Mouse (Mus musculus): ENCODE results near the gene Sumf1. TPM values are rescaled to one million over a fixed set of nuclear protein-coding genes. Genes with fewer than 3 reads are reported as not detected.

Sumf1 gene
- polyA plus RNA-seq, 1 experiment from 2014 or later = 7.7 TPM

DNA sequence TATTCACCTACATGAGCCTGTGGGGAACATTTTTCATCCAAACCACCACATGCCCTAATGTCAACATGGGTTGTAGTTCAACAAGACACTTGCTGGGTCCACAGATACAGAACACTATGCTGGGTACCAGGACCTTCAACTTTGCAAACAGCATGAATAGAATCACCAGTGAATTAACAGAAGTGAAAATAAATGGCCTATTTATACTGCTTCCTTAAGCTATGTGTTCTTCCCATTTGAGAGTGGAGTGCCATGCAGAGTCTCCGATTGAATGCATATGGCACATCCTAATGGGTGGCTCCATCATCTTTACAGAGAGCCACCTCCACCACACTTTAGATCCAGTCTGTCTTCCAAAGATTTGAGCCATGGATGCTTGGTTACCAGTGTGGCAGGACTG lies 5.3 kb upstream of the Sumf1 start:
- WGBS (ENCODE audit: insufficient replicate concordance) = 58% methylated on average over 1 of the region's 1 CpGs

DNA sequence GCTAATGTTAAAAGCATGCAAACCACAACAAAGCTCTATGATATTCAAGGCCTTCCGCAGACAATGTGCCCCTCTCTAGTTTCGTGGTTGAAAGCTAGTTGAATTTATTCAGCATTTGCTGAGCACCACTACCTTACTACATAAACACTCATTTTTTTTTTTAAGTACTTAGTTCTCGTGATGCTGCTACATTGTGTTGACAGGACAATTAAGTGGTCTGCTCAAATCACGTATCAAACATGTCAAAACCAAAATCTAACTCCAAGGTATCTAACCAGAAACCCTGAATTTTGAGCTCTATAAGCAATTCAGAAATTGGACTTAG lies 265 bp upstream of the Sumf1 start:
- Histone ChIP-seq H3K4me1 (ENCODE audit: control insufficient read depth, low read depth, low read length) (peaks cover 8% of the 10 kb centered on the region), H3K4me2 (ENCODE audit: low read depth, low read length) (peak overlapping the region; percentile 84), H3K36me3 (ENCODE audit: control insufficient read depth, insufficient read depth) (no peaks in the 10 kb centered on the region), H3K27me3 (ENCODE audit: control insufficient read depth, insufficient read depth, low read depth, low read length) (no peaks in the 10 kb centered on the region), H3K9me3 (replicated peaks; ENCODE audit: control insufficient read depth, low read length) (no peaks in the 10 kb centered on the region), H3K27ac (ENCODE audit: low read length) (no peak overlapping the region), H3K4me3 (ENCODE audit: low read depth, low read length) (peak overlapping the region; percentile 77), H3K9ac (ENCODE audit: low read depth, low read length) (peak overlapping the region; percentile 69)
- ATAC-seq (ENCODE audit: low read depth) = no peak
- WGBS (ENCODE audit: insufficient replicate concordance) = 13% methylated on average over 4 of the region's 4 CpGs

More for the DNA sequence above, 5.3 kb upstream of the Sumf1 start:
- Histone ChIP-seq H3K27me3 (ENCODE audit: control insufficient read depth, insufficient read depth, low read depth, low read length) (no peaks in the 10 kb centered on the region), H3K9ac (ENCODE audit: low read depth, low read length) (no peak overlapping the region), H3K36me3 (ENCODE audit: control insufficient read depth, insufficient read depth) (no peaks in the 10 kb centered on the region), H3K4me1 (ENCODE audit: control insufficient read depth, low read depth, low read length) (no peaks in the 10 kb centered on the region; the same call in 1 of the 2 replicates), H3K27ac (ENCODE audit: low read length) (no peak overlapping the region), H3K4me3 (ENCODE audit: low read depth, low read length) (no peak overlapping the region), H3K4me2 (ENCODE audit: low read depth, low read length) (no peak overlapping the region), H3K9me3 (replicated peaks; ENCODE audit: control insufficient read depth, low read length) (no peaks in the 10 kb centered on the region)
- ATAC-seq (ENCODE audit: low read depth) = no peak

- H3K4me3 ChIP-seq (ENCODE audit: low read depth, low read length) = no peak overlapping the region
- no peaks in the 10 kb centered on the region for H3K4me1 ChIP-seq (ENCODE audit: control insufficient read depth, low read depth, low read length)
- no peaks in the 10 kb centered on the region for H3K27me3 ChIP-seq (ENCODE audit: control insufficient read depth, insufficient read depth, low read depth, low read length)
- no peak overlapping the region for H3K4me2 ChIP-seq (ENCODE audit: low read depth, low read length)
- WGBS (ENCODE audit: insufficient replicate concordance) = 51% methylated on average over 2 of the region's 2 CpGs
- ATAC-seq (ENCODE audit: low read depth) = no peak
- H3K9ac ChIP-seq (ENCODE audit: low read depth, low read length) = no peak overlapping the region
- no peaks in the 10 kb centered on the region for H3K9me3 ChIP-seq (replicated peaks; ENCODE audit: control insufficient read depth, low read length)
- H3K36me3 ChIP-seq (ENCODE audit: control insufficient read depth, insufficient read depth) = no peaks in the 10 kb centered on the region
- H3K27ac ChIP-seq (ENCODE audit: low read length) = no peak overlapping the region
Observed at GRCm38 (mm10) chr6:108179087-108179486, 6.3 kb downstream of the Sumf1 start.

GRCm38 (mm10) chr6:108174181-108174580 lies 11.2 kb downstream of the Sumf1 start:
- no peak overlapping the region for H3K27ac ChIP-seq (ENCODE audit: low read length)
- no peaks in the 10 kb centered on the region for H3K27me3 ChIP-seq (ENCODE audit: control insufficient read depth, insufficient read depth, low read depth, low read length)
- no peaks in the 10 kb centered on the region for H3K4me1 ChIP-seq (ENCODE audit: control insufficient read depth, low read depth, low read length)
- ATAC-seq (ENCODE audit: low read depth) = no peak
- H3K36me3 ChIP-seq (ENCODE audit: control insufficient read depth, insufficient read depth) = no peaks in the 10 kb centered on the region; the same call in 1 of the 2 replicates
- H3K9me3 ChIP-seq (replicated peaks; ENCODE audit: control insufficient read depth, low read length) = no peaks in the 10 kb centered on the region
- no peak overlapping the region for H3K4me2 ChIP-seq (ENCODE audit: low read depth, low read length)
- no peak overlapping the region for H3K4me3 ChIP-seq (ENCODE audit: low read depth, low read length)
- no peak overlapping the region for H3K9ac ChIP-seq (ENCODE audit: low read depth, low read length)
- 86% methylated on average over 3 of the region's 3 CpGs for WGBS (ENCODE audit: insufficient replicate concordance)

DNA sequence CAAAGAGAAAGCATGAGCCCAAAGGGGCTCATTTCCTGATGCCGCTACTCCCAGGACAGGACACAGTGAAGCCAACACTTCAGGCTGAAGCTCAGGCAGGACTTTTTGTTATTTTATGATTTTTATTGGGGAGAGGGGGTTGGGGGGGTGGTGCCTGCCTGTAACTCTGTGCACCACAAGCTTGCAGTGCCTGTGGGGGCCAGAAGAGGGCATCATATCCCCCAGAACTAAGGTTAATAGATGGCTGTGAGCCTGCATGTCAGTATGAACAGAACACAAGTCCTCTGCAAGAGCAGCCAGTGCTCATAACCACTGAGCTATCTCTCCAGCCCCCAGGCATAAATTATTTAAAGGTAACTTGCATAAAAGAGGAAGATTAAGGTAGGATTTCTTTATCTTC lies 13.2 kb downstream of the Sumf1 start:
- Histone ChIP-seq H3K9ac (ENCODE audit: low read depth, low read length) (no peak overlapping the region), H3K36me3 (ENCODE audit: control insufficient read depth, insufficient read depth) (no peaks in the 10 kb centered on the region; the same call in 1 of the 2 replicates), H3K27ac (ENCODE audit: low read length) (no peak overlapping the region), H3K27me3 (ENCODE audit: control insufficient read depth, insufficient read depth, low read depth, low read length) (no peaks in the 10 kb centered on the region), H3K9me3 (replicated peaks; ENCODE audit: control insufficient read depth, low read length) (no peaks in the 10 kb centered on the region), H3K4me3 (ENCODE audit: low read depth, low read length) (no peak overlapping the region), H3K4me2 (ENCODE audit: low read depth, low read length) (no peak overlapping the region), H3K4me1 (ENCODE audit: control insufficient read depth, low read depth, low read length) (no peaks in the 10 kb centered on the region)
- 86% methylated on average over 1 of the region's 1 CpGs for WGBS (ENCODE audit: insufficient replicate concordance)
- ATAC-seq (ENCODE audit: low read depth) = no peak

DNA sequence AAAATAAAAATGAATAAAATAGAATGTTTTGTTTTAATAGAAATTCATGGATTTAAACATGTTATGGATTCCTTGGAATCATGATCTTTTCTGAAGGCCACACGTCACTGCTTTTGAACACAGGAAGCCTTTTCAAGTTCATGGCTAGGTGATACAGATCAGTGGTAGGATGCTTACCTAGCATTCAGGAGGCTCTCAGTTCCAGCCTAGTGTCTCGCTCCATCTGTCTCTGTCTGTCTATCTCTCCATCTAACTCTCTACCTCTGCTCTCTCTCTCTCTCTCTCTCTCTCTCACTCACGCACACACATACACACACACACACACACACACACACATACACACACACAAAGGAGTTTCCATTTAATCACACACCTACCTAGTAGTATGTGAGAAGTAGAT lies 15.9 kb downstream of the Sumf1 start:
- WGBS (ENCODE audit: insufficient replicate concordance) = 81% methylated on average over 3 of the region's 3 CpGs
- Histone ChIP-seq H3K27ac (ENCODE audit: low read length) (no peak overlapping the region), H3K9ac (ENCODE audit: low read depth, low read length) (no peak overlapping the region), H3K27me3 (ENCODE audit: control insufficient read depth, insufficient read depth, low read depth, low read length) (no peaks in the 10 kb centered on the region), H3K4me3 (ENCODE audit: low read depth, low read length) (no peak overlapping the region), H3K9me3 (replicated peaks; ENCODE audit: control insufficient read depth, low read length) (no peaks in the 10 kb centered on the region), H3K36me3 (ENCODE audit: control insufficient read depth, insufficient read depth) (no peaks in the 10 kb centered on the region; the same call in 1 of the 2 replicates), H3K4me1 (ENCODE audit: control insufficient read depth, low read depth, low read length) (no peaks in the 10 kb centered on the region), H3K4me2 (ENCODE audit: low read depth, low read length) (no peak overlapping the region)
- no peak for ATAC-seq (ENCODE audit: low read depth)

DNA sequence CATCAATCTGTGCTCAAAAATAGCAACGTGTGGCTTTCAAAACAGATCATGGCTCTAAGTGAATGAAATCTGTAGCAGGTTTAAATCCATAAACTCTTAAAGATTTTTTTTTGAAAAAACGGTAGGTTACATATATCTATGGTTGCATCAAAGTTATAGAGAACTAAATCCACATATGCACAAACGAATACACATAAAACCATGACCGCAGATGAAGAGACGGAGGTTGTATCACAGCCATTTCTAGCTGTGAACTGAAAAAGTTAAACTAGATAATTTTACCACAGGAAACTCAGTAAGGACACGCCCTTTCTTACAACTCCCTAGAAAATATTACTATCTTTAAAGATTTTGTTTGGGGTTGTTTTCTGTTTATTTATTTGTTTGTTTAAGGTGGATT lies 16.7 kb downstream of the Sumf1 start:
- H3K4me3 ChIP-seq (ENCODE audit: low read depth, low read length) = no peak overlapping the region
- no peak overlapping the region for H3K9ac ChIP-seq (ENCODE audit: low read depth, low read length)
- H3K36me3 ChIP-seq (ENCODE audit: control insufficient read depth, insufficient read depth) = no peaks in the 10 kb centered on the region; the same call in 1 of the 2 replicates
- H3K9me3 ChIP-seq (replicated peaks; ENCODE audit: control insufficient read depth, low read length) = no peaks in the 10 kb centered on the region
- H3K27ac ChIP-seq (ENCODE audit: low read length) = no peak overlapping the region
- ATAC-seq (ENCODE audit: low read depth) = no peak
- H3K4me1 ChIP-seq (ENCODE audit: control insufficient read depth, low read depth, low read length) = no peaks in the 10 kb centered on the region
- H3K27me3 ChIP-seq (ENCODE audit: control insufficient read depth, insufficient read depth, low read depth, low read length) = no peaks in the 10 kb centered on the region
- 41% methylated on average over 6 of the region's 6 CpGs for WGBS (ENCODE audit: insufficient replicate concordance)
- no peak overlapping the region for H3K4me2 ChIP-seq (ENCODE audit: low read depth, low read length)

DNA sequence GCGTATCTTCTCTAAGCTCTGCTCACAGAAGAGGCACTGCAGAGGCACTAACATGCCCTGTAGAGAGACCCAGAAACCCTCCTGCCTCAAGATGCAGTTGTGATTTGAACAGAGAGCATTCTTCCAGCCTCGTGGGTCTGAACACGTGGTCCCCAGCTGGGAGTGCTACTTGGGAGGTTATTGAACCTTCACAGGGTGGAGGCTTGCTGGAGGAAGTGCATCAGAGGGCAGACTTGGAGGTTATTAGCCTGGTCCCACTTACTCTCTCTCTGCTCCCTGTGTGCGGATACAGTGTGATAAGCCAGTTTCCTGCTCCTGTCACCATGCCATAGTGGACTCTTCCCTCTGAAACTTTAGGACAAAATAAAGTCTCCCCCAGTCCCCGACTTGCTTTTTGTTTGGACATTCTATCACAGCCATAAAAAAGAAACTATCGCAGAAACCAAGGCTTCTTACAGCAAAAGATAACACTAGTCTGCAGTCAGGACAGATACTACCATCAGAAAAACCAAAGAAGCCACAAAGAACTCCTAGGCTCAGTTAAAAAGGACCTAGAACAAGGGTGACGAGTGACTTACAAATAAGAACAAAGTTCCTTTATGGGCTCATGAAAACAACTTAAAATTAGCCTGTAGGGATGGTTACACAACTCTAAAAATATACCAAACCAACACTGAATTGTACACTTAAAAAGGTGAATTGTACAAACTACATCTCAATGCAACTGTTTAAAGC lies 17.3 kb downstream of the Sumf1 start:
- ATAC-seq (ENCODE audit: low read depth) = no peak
- no peaks in the 10 kb centered on the region for H3K4me1 ChIP-seq (ENCODE audit: control insufficient read depth, low read depth, low read length)
- WGBS (ENCODE audit: insufficient replicate concordance) = 37% methylated on average over 7 of the region's 7 CpGs
- H3K4me2 ChIP-seq (ENCODE audit: low read depth, low read length) = no peak overlapping the region
- no peak overlapping the region for H3K9ac ChIP-seq (ENCODE audit: low read depth, low read length)
- H3K36me3 ChIP-seq (ENCODE audit: control insufficient read depth, insufficient read depth) = no peaks in the 10 kb centered on the region; the same call in 1 of the 2 replicates
- no peak overlapping the region for H3K27ac ChIP-seq (ENCODE audit: low read length)
- H3K9me3 ChIP-seq (replicated peaks; ENCODE audit: control insufficient read depth, low read length) = no peaks in the 10 kb centered on the region
- no peak overlapping the region for H3K4me3 ChIP-seq (ENCODE audit: low read depth, low read length)
- H3K27me3 ChIP-seq (ENCODE audit: control insufficient read depth, insufficient read depth, low read depth, low read length) = no peaks in the 10 kb centered on the region

GRCm38 (mm10) chr6:108165598-108165997 lies 19.8 kb downstream of the Sumf1 start:
- no peak overlapping the region for H3K27ac ChIP-seq (ENCODE audit: low read length)
- no peaks in the 10 kb centered on the region for H3K9me3 ChIP-seq (replicated peaks; ENCODE audit: control insufficient read depth, low read length)
- no peaks in the 10 kb centered on the region for H3K36me3 ChIP-seq (ENCODE audit: control insufficient read depth, insufficient read depth)
- no peak for ATAC-seq (ENCODE audit: low read depth)
- no peaks in the 10 kb centered on the region for H3K27me3 ChIP-seq (ENCODE audit: control insufficient read depth, insufficient read depth, low read depth, low read length)
- 45% methylated on average over 2 of the region's 2 CpGs for WGBS (ENCODE audit: insufficient replicate concordance)
- H3K4me2 ChIP-seq (ENCODE audit: low read depth, low read length) = no peak overlapping the region
- H3K9ac ChIP-seq (ENCODE audit: low read depth, low read length) = no peak overlapping the region
- no peak overlapping the region for H3K4me3 ChIP-seq (ENCODE audit: low read depth, low read length)
- no peaks in the 10 kb centered on the region for H3K4me1 ChIP-seq (ENCODE audit: control insufficient read depth, low read depth, low read length)
